Mouse (Mus musculus) brain, embryonic 14.5 days (tissue): ENCODE measurements around the gene 4930432M17Rik.

ENCODE experiments used
- CTCF ChIP-seq: fragments of 200-500 bp; IDR thresholded peaks from 2 replicates; pipeline ENCODE4 v1.5.1; 2012; ENCODE audit warnings: inconsistent platforms, mild to moderate bottlenecking, moderate library complexity, borderline replicate concordance; ENCODE audit not compliant: insufficient read depth, insufficient read length; ENCODE audit errors: extremely low read depth
- POLR2A ChIP-seq: fragments of 200-500 bp; IDR thresholded peaks from 2 replicates; pipeline ENCODE4 v1.6.1; 2012; ENCODE audit warnings: mild to moderate bottlenecking, inconsistent platforms, borderline replicate concordance; ENCODE audit not compliant: poor library complexity, insufficient read depth, insufficient read length, severe bottlenecking; ENCODE audit errors: extremely low read depth

DNA sequence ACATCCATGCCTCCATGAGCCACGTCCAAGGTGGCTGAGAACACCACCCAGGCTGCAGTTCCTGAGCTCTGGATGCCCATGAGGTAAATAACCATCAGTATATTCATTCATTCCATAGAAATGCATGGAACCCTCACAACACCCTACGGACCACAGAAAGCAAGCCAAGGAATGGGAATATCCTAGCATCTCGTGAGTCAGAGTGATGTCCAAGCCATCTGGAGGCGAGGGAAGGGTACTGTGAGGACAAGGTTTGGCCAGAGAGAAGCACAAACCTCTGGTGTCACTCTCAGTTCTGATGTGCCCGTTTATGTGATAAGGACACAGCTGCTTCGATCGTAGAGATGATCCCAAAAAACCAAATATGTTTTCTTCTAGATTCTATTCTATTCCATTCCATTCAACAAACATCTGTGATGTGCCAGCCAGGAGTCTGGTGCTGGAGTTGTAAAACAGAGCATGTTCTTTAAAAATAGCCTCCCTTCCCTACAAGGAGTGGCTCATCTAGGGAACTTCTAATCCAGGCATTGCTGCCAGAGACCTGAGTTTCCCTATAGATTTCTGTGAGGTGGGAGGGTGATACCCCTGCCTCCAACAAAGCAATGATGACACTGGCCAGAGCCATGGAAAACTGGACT lies 40.5 kb downstream of the 4930432M17Rik start:
- TF ChIP-seq CTCF (no peak), POLR2A (no peak)
